Mouse (Mus musculus): ENCODE data around the gene Cic. TPM values are rescaled to one million over a fixed set of nuclear protein-coding genes. Genes with fewer than 3 reads are reported as not detected.

Cic gene
- polyA plus RNA-seq (2015; fragmentation: Nextera tagmentation; extraction: Ambion mirVana), result 33.1 and 36.9 TPM in 2 replicates

DNA sequence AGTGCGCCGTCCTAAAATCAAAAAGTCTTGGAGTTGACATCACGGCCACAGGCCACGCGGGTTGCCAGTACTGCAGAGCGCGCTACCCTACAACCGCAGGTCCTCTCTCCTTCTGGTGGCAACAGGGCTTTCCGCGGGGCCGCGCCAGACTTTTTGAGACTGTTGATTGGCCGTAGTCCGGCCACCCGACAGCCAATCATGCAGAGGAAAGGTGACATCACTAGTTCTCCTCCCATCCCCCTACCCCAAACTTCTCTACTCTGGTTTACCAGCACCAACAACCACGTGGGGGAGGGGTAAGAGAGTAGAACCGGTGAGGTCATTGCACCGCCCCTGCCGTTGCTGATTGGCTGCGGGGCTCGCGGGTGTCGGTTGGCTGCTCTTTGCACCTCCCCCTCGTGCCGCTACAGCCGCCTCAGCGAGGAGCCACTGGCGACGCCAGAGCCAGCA is at the start of gene Cic:
Gene Cic (plus strand): TSS at position 404 of the 450 bp plus-strand sequence.

DNA sequence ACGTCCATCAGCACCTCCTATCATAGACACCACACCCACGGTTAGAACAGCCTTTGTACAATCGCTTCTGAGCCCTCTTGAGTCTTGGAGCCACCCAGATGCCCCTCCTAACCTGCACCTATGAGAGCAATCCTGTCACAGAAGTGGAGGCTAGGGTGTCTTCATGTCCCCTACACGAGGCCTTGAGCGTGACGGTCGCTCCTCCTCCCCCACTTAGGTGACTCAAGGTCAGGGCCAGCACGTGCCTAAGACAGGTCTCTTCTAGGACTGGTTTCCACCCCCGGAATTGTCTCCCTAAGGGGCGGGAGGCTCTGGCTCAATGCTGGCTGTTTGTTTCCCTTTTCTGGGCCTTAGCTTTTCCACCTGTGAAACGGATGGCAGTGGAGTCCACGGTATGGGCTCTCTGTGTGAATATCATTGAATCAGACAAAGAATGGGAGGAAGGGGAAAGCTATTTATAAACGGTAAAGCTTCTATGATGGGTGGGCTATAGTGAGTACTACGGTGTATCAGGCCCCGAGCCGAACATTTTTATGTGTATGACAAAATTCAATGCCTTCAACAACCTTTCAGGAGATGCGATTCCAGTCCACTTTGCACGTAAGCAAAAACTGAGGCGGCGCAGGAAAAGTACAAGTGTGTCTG is 46.9 kb upstream of the Cic start, which contains the start of gene Dedd2:
Gene Dedd2 (minus strand): TSS at position 159 of the 645 bp plus-strand sequence.

DNA sequence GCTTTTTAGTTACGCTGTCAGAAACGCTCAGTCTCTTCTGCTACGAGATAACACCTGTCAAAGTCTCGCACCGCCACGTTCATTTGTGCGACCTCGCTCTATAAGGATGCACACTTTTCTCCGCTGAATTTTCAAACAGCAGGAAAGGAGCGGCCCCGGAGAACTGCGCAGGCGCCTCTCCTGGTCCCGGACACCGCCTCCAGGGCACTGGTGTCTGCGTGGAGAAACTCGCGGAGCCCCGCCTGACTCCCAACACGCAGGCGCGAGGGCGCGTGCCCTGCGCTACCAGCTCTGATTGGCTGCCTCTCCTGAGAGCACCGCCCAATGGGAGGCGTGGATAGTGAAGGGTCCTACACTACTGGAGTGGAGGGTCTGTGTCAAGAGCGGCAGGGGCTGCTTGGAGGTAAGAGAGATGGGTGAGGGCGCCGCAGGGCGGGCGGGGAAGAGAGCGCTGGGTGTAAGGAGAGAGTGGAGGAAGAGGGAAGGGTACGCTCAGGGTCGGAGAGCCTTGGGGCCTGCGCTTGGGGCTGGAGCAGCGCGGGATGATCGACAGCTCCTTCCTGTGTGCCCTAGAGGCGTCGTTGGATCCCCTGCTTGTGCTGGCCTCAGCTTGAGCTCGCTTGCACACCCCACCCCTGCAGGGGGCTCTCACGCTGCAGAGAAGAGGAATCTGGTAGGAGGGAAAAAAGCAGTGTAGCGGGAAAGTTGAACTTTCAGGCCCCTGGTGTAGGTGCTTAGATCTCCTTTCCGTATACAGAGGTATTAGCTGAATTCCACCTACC is 46.2 kb upstream of the Cic start, which contains the start of gene Zfp526:
Gene Zfp526 (plus strand): TSS at position 324 of the 782 bp plus-strand sequence.

DNA sequence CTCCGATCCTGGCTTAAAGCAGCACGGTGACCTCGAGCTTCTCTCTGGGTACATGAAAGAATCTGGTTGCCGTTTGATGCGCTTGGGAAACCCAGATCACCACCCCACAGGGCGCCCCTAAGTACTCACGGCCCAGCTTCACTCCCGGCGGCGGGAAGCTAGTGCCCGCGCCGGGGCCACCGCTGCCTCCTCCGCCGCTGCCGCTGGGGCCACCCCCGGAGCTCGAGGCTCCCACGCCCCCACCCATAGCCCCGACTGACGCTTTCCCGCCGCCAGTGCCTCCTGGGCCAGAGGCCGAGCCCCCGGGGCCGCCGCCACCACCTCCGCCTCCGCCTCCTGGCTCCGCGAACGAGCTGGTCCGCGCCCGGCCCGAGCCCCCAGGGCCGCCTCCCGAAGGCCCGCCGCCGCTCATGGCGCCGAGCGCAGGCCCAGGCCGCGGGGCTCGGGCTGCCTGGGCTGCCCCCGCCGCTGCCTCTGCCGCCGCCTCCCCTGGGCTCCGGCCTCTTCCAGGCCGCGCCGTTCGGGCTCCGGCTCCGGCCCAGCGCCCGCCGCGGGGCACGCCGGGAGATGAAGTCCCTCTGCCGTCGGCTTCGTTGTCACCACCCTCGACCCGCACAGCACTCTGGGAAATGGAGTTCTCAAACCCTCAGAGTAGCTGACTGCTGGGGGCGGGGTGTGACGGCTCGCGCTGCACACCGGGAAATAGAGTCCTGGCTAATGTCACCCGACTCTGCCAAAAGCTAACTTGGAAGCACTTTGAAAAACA is 30.1 kb upstream of the Cic start, which contains the start of gene Gsk3a:
Gene Gsk3a (minus strand): TSS at position 603 of the 766 bp plus-strand sequence.

DNA sequence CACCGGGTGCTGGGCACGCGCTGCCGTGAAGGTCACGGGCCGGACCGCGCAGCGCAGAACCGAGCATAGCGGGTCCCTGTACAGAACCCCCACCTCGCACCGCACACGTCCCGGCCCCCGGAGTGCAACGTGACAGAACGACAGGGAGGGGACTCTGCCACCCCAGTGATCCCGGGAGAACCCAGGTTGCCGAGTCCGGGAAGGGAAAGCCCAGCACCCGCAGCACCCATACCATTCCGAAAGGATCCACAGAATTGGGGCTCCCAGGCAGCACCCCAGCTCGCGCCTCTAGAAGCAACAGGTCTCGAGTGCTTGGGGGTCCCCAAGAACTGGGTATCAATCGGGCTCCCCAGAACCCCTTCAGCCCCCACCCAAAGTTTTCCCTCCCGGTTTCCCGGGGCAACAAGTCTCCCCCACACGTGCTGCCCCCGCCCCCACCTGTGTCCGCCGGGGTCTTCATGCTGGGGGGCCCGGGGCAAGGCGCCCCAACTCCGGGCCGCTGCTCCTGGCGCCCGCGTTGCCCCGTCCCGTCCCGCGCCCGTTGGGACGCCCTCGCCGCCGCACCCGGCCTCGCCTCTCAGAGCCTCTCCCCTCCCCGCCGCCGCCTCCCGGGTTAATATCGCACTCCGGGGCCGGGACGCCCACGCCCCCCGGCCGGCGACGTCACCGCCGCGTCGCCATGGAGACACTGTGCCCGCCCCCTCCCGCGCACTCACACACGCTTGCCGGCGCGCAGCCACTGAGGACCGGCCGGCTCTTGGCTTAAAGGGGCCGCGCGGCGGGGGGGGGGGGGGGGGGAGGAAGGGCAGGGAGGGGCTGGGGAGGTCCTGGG is 17.1 kb upstream of the Cic start, which contains the start of gene Erf:
Gene Erf (minus strand): TSS at position 621 of the 832 bp plus-strand sequence.

DNA sequence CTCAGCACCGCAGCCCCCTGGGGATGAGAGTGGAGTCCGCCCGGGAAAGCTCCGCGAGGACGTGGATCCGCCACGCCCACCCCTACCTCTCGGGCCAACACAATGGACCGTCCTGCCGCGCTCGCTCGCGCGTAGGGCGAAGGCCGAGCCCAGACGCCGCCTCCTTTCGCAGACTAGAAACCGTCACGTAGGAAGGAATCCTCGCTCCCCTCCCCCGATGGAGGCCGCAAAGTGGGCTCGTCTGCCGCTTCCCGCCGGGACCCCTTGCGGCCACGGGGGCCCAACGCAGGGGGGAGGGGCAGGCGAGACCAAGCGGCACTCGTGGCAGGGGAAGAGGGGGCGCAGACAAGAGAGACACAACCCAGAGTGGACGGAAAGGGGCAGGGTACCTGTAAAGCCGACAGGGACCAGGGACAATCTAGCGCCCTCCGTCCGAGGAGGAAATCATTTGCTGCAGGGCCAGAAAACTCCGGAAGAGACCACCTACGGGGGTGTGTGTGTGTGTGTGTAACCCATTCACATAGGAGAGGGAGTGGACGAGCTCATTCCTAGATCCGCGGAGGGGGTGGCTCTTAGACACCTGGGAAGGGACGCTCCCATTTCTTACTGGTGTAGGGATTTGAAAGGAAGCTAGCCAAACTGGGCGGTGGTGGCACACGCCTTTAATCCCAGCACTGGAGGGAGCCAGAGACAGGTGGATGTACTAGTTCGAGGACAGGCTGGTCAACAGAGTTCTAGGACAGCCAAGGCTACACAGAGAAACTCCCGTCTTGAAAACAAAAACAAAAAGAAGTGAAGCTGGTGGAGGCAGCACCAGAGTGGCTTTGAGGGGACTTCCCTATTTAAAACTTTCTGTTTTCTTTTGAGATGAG is 30.2 kb downstream of the Cic start, which contains the start of gene Pafah1b3:
Gene Pafah1b3 (minus strand): TSS at position 533 of the 872 bp plus-strand sequence.

DNA sequence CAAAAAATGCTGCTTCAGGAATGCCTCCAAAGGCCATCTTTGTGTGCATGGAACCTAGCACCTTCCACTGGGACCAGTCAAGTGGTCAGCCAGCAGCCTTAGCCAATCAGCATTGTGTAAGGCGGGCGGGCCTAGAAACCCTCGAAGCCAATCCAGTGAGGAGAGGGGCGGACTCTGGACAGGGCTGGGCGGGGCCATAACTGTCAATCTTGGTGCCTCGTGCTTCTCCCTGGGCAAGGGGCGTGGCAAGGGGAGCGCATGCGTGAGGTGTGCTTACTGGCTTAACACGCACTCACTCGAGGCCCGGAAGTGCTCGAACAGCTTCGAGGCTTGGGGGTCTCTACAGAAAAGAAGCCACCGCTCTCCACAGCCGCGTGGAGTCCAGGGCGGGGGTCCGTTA is 33.6 kb downstream of the Cic start, which contains the start of gene Prr19:
Gene Prr19 (plus strand): TSS at position 349 of the 400 bp plus-strand sequence.

DNA sequence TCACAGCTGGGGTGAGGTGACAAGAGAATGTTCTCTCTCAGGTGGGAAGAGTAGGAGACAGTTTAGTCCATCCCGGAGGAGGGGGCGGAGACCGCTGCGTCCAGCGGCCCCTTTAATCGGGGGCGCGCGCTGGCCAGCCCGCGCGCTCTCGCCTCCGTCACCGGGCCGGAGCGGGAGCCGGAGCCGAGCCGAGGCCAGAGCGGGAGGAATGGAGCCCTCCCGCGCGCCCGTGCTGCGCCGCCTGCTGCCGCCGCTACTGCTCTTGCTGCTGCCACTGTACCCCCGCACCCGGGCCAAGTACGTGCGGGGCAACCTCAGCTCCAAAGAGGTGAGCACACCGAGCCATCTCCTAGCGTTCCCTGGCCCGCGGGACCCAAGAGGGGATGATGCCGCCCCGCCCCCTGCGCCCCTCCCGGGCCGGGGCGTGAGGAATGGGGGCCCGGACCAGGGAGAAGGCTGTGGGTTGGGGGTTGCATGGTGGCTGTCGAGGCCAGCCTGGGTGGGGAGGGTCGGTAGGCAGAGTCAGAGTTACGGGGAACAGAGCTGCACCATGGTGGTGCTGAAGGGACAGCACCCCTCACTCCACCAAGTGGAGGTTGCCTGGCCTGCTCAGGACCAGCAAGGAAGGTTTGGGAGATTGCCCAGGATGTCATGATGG is 38.6 kb downstream of the Cic start, which contains the start of gene Tmem145:
Gene Tmem145 (plus strand): TSS at position 151 of the 658 bp plus-strand sequence.

DNA sequence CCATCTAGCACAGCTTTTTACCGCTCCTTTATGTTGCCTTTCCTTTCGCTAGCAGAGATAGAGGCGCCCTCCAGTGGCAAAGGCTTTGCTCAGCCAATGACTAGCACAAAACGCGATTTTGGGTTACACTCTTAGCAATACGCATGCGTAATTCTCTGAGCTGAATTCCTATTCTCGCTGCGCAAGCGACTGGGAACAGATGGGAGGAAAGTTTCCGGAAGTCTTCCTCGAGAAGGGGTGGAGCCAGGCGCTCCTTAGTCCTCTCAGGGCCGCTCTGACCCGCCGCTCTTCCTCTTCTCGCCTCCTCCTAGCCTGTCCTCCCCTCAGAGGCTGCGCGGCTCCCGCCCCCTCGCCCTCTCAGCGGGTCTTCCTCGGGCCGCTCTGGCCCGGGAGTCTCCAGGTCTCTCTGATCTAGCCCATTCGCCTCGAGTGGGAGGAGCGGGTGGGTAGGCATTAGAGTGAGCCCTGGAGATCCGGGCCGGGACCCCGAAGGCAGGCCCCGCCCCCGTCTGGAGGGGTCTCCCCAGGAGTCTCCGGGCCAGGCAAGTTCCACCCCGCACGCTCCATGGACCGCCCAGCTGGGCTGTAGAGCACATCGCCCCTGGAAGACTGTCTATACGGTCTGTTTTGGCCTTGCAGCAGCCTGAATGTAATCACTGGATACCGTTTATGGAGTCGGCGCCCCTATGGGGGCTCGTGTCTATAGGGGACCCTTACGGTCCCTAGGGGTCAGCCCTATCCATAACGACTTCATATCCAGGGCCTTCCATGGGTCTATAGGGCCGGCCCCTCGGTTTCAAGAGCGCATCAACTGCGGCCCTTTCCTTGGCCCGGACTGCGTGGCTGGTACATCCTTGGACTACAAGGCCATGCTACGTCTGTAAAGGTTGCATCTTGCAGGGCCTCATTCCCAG is 49.3 kb downstream of the Cic start, which contains the start of gene Megf8:
Gene Megf8 (plus strand): TSS at position 633 of the 914 bp plus-strand sequence.

Small RNAs within 50 kb of the gene (microRNA-seq; reads per million reads assigned to microRNA genes)
- gene Mir7048, result not detected

Other genes starting within 250 kb of the Cic start
- 21.5 TPM in 2 replicates for gene Grik5, start 195.4 kb upstream of the Cic start, polyA plus RNA-seq (2015; fragmentation: Nextera tagmentation; extraction: Ambion mirVana)
- gene Zfp574, start 195.1 kb upstream of the Cic start, polyA plus RNA-seq (2015; fragmentation: Nextera tagmentation; extraction: Ambion mirVana), result 23.8 and 29.3 TPM in 2 replicates
- 12.8 and 15.7 TPM in 2 replicates for gene Pou2f2, start 88.0 kb upstream of the Cic start, polyA plus RNA-seq (2015; fragmentation: Nextera tagmentation; extraction: Ambion mirVana)
- gene Dedd2, start 47.1 kb upstream of the Cic start, polyA plus RNA-seq (2015; fragmentation: Nextera tagmentation; extraction: Ambion mirVana), result 17.0 and 17.9 TPM in 2 replicates
- 1.2 and 1.4 TPM in 2 replicates for gene Zfp526, start 46.3 kb upstream of the Cic start, polyA plus RNA-seq (2015; fragmentation: Nextera tagmentation; extraction: Ambion mirVana)
- 25.5 and 26.2 TPM in 2 replicates for gene Gsk3a, start 29.9 kb upstream of the Cic start, polyA plus RNA-seq (2015; fragmentation: Nextera tagmentation; extraction: Ambion mirVana)
- 4.2 and 5.1 TPM in 2 replicates for gene Erf, start 16.9 kb upstream of the Cic start, polyA plus RNA-seq (2015; fragmentation: Nextera tagmentation; extraction: Ambion mirVana)
- 421 and 464 TPM in 2 replicates for gene Pafah1b3, start 30.3 kb downstream of the Cic start, polyA plus RNA-seq (2015; fragmentation: Nextera tagmentation; extraction: Ambion mirVana)
- 2.9 and 3.2 TPM in 2 replicates for gene Prr19, start 33.7 kb downstream of the Cic start, polyA plus RNA-seq (2015; fragmentation: Nextera tagmentation; extraction: Ambion mirVana)
- 115 and 128 TPM in 2 replicates for gene Tmem145, start 38.4 kb downstream of the Cic start, polyA plus RNA-seq (2015; fragmentation: Nextera tagmentation; extraction: Ambion mirVana)
- gene Megf8, start 49.5 kb downstream of the Cic start, polyA plus RNA-seq (2015; fragmentation: Nextera tagmentation; extraction: Ambion mirVana), result 16.6 and 21.5 TPM in 2 replicates
- not detected in 2 replicates for gene Cnfn, start 102.0 kb downstream of the Cic start, polyA plus RNA-seq (2015; fragmentation: Nextera tagmentation; extraction: Ambion mirVana)
- gene Lipe, start 131.0 kb downstream of the Cic start, polyA plus RNA-seq (2015; fragmentation: Nextera tagmentation; extraction: Ambion mirVana), result 9.0 and 9.5 TPM in 2 replicates
- 0.77 and 1.7 TPM in 2 replicates for gene Cxcl17, start 145.2 kb downstream of the Cic start, polyA plus RNA-seq (2015; fragmentation: Nextera tagmentation; extraction: Ambion mirVana)
- gene Ceacam1, start 209.9 kb downstream of the Cic start, polyA plus RNA-seq (2015; fragmentation: Nextera tagmentation; extraction: Ambion mirVana), result 1.4 and 1.5 TPM in 2 replicates